ENCODE assay signal across 8 mouse cellular contexts in genomic region chr9:27192761-27193591, GRCm38 (mm10). TPM values are rescaled to one million over a fixed set of nuclear protein-coding genes. Genes with fewer than 3 reads are reported as not detected.
DNase-seq lines count a peak whose midpoint lies in the region; ATAC-seq lines count a peak whose summit lies in the region.

No protein-coding gene starts in this region.

- H3K4me2 ChIP-seq in intestine, embryonic 15.5 days (replicated peaks) = peak overlapping the region; percentile 65
- no peak overlapping the region for H3K4me2 ChIP-seq in stomach, embryonic 16.5 days (ENCODE audit: low read depth, low read length)

- 68% methylated on average over 10 of the region's 10 CpGs for WGBS in intestine, embryonic 15.5 days
- 58% methylated on average over 10 of the region's 10 CpGs for WGBS in stomach, embryonic 16.5 days

- DNase-seq in lung, postnatal 10 days = peak; percentile 42
- no peak for DNase-seq in lung, postnatal 25 days (ENCODE audit: low spot score)
- no peak for DNase-seq in adrenal gland, postnatal 14 days
- DNase-seq in layer of hippocampus, adult 9-11 months = no peak
- DNase-seq in gastrocnemius, adult 18-20 months (ENCODE audit: low spot score) = no peak

- no peaks in the 10 kb centered on the region for H3K9me3 ChIP-seq in intestine, embryonic 15.5 days
- H3K9me3 ChIP-seq in stomach, embryonic 16.5 days (replicated peaks; ENCODE audit: control insufficient read depth, low read length) = no peaks in the 10 kb centered on the region

- H3K27ac ChIP-seq in intestine, embryonic 15.5 days = 0 out of 2 replicates have a peak overlapping the region, but pooled peaks have one; percentile 80
- H3K27ac ChIP-seq in stomach, embryonic 16.5 days (ENCODE audit: low read length) = peak overlapping the region; percentile 83

- no peak overlapping the region for H3K4me3 ChIP-seq in intestine, embryonic 15.5 days (replicated peaks)
- no peak overlapping the region for H3K4me3 ChIP-seq in stomach, embryonic 16.5 days (replicated peaks; ENCODE audit: low read length)

- no peaks in the 10 kb centered on the region for H3K27me3 ChIP-seq in intestine, embryonic 15.5 days (replicated peaks)
- no peaks in the 10 kb centered on the region for H3K27me3 ChIP-seq in stomach, embryonic 16.5 days (ENCODE audit: control insufficient read depth, insufficient read depth, low read length)

- H3K36me3 ChIP-seq in intestine, embryonic 15.5 days = no peaks in the 10 kb centered on the region
- no peaks in the 10 kb centered on the region for H3K36me3 ChIP-seq in stomach, embryonic 16.5 days (ENCODE audit: control insufficient read depth, insufficient read depth, low read length)

- peak; percentile 45 for ATAC-seq in granulocyte monocyte progenitor cell, adult 5-6 weeks (replicated peaks; ENCODE audit: poor library complexity, severe bottlenecking)
- no peak for ATAC-seq in intestine, embryonic 15.5 days
- ATAC-seq in stomach, embryonic 16.5 days (ENCODE audit: insufficient read depth, low FRiP score) = no peak

- peaks cover 15% of the 10 kb centered on the region for H3K4me1 ChIP-seq in intestine, embryonic 15.5 days (replicated peaks)
- peaks cover 19% of the 10 kb centered on the region; the same call in 1 of the 2 replicates for H3K4me1 ChIP-seq in stomach, embryonic 16.5 days (ENCODE audit: control insufficient read depth, insufficient read depth, low read length)

- no peak overlapping the region for H3K9ac ChIP-seq in intestine, embryonic 15.5 days
- 0 out of 2 replicates have a peak overlapping the region, but pooled peaks have one; percentile 31 for H3K9ac ChIP-seq in stomach, embryonic 16.5 days (ENCODE audit: low read length)

RNA-seq across cellular contexts. Expression of gene Jam3, which starts 37.8 kb away (rescaled TPM):
- total RNA-seq in granulocyte monocyte progenitor cell, adult 5-6 weeks (2014; fragmentation: Nextera tagmentation) = not detected in 2 replicates
- 0.22 and 0.26 TPM in 2 replicates for total RNA-seq in granulocyte monocyte progenitor cell, adult 5-6 weeks (2017)
- polyA plus RNA-seq in intestine, embryonic 15.5 days (2015; fragmentation: Nextera tagmentation; extraction: Ambion mirVana) = 42.7 and 55.1 TPM in 2 replicates
- polyA plus RNA-seq in stomach, embryonic 16.5 days (2015; fragmentation: Nextera tagmentation; extraction: Ambion mirVana) = 53.5 and 59.6 TPM in 2 replicates
- 30.9 and 38.4 TPM in 2 replicates for total RNA-seq in adrenal gland, postnatal 14 days (2021)
- total RNA-seq in gastrocnemius, adult 18-20 months (2021) = 1 to 10 TPM; 5.0 to 9.2 TPM

Comparison
In these comparisons a context has a peak if more than half of its experiments do, and no peak if none do; other contexts are left out.
1. RNA of gene Jam3, which starts 37.8 kb away (total RNA-seq): 30.9 to 38.4 TPM in adrenal gland, postnatal 14 days and 5.0 to 9.2 TPM in gastrocnemius, adult 18-20 months; 0.22 to 0.26 TPM in granulocyte monocyte progenitor cell, adult 5-6 weeks; every median in the first group is over 4 times any median in the second.